Mouse (Mus musculus) kidney, postnatal 4 days (tissue): ENCODE measurements around the gene Slc25a1.
"Not testable (repeated sequence)": the region's sequence is repeated elsewhere in the genome, so short reads cannot be mapped to it uniquely, and the experiment has no call there.

Experiments used
- DNase-seq, 2 experiments: peaks; one replicate each; pipeline ENCODE4 v3.0.0; 2021; ENCODE audit warnings: mixed read lengths in 2 of 2

Slc25a1 gene

DNA sequence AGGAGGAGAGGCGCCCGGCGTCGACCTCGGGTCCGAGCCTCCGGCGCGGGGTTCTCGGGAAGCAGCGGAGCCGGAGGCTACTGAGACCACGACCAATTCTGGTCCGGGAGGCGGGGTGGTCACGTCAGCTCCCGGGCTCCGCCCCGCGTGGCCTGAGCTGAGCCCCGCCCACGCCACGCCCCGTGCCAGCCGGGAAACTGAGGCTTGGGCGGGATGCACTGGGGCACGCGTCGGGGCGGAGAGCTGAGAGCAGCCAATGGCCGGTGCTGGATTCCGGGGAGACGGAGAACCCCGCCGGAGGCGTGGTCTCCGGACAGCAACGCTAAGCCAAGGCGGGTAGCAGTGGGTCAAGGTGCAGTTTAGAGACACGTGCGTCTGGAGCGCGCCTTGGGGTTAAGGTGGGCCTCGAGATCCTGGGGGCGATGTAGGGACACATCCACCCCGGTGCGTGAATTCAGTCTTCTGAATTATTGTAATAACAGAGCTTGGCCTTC, at the start of gene Slc25a1:
Gene Slc25a1, minus strand, starts transcription at position 133 of the 494 bp plus-strand sequence.
- DNase-seq, result peak; percentile 83 to 89

DNA sequence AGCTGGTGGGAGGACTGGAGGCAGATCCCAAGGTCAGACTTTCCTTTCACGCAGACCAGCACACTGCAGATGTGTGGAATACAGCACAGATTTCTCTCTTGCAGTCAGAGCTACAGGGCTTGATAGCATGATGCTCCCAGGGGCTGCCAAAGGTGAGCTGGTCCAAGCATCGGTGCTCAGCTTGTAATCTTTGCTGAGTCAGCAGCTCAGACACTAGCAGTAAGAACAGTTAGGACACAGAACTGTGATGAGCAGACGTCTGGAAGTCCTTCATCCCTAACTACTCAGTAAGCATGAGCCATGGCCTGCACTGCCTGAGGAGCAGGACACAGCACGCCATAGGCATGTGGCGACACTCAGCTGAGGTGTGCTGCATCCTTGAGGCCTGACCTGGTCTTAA, 43.8 kb upstream of the Slc25a1 start:
- DNase-seq, result no peak

DNA sequence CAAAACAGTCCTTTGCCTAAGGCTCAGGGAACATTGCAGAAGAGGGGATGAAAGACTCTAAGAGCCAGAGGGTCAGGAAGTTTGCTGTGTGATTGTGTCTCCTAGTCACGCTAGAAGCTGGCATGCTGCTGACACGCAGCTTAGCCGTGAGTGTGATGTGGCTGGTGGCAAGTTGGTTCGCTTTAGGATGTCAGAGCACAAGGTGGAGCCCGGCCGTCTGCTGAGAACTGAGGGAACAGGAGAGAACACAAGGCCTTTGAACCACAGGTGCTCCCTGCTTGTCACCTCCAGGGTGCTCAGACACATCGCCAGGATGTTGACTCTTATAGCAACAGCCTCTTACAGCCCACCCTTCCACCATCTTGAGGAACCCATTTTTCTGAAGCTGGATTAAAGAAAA, 34.1 kb upstream of the Slc25a1 start:
- no peak for DNase-seq

DNA sequence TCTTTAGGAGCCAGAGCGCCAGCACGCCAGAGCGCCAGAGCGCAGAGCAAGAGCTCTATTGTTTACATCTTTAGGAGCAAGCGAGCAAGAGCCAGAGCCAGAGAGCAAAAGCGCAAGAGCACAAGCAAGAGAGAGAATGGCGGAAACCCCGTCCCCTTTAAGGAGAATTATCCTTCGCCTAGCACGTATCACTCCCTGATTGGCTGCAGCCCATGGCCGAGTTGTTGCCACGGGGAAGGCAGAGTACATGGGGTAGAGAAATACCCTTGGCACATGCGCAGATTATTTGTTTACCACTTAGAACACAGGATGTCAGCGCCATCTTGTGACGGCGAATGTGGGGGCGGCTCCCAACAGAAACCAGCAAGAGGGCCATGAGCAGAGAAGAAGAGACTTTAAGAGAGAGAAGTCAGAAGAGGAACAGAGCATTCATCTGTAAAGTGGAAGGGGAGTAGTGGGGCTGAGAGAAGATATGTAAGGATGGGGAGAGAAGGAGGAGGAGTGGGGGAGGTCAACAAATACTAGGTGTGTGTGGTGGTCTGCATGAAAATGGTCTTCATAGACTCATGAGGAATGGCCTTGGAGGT, 28.1 kb upstream of the Slc25a1 start:
- DNase-seq, result not testable (repeated sequence)

DNA sequence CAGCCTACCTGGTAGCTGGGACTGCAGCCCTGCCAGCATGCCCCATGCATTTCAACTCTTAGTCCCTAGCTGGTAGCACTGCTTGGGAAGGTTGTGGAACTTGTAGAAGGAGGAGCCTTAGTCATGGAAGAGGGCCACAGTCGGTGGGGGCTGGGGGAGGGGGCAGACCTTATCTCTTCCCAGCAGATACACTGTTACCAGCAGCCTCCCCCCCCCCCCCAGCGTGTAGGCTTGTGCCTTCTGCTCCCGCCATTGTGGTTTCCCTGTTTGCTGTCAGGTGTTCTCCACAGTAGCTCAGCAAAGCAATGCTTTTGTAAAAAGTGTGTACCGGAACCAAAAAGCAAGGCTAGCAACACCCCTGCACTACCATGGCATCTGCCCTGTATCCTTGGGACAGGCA, 23.6 kb upstream of the Slc25a1 start:
- DNase-seq, result no peak

DNA sequence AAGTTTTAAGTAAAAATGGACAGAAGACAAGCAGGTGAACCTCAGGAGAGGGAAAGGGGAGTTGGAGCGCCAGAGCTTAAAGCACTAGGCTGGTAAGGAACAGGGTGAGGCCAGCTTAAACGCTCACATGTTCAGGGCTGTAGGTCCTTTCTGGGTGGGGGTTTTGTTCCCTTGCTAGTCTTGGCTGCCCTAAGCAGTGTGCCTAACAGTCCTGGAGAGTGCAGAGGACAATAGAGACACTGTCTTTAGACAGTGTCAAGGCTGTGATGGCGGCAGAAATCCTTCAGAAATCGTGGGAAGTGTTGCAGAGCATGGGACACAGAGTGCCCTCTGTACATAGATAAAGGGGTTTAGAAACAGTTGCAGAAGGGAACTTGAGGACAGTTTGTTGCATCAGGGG, 22.0 kb upstream of the Slc25a1 start:
- no peak for DNase-seq

DNA sequence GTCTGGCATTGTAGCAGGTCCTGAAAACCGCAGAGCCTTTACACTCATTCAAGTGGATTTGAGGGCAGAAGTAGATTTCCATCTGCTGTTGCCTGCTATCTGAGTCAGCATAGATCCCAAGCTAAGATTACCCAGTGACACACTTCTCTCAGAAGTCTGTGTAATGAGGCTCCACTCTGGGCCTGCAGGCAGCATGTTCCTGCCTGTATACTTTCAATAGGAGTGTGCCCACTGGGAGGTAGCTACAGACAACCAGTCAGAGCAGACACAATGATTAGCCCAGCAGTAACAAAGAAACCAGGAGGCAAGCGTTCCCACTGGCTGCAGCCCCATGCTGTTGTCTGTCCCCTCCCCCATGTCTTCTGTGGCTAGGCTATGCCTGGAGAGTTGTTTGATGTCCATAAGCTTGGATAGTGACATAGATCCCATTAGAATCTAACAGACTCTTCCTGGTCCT, 21.4 kb upstream of the Slc25a1 start:
- DNase-seq, result no peak

DNA sequence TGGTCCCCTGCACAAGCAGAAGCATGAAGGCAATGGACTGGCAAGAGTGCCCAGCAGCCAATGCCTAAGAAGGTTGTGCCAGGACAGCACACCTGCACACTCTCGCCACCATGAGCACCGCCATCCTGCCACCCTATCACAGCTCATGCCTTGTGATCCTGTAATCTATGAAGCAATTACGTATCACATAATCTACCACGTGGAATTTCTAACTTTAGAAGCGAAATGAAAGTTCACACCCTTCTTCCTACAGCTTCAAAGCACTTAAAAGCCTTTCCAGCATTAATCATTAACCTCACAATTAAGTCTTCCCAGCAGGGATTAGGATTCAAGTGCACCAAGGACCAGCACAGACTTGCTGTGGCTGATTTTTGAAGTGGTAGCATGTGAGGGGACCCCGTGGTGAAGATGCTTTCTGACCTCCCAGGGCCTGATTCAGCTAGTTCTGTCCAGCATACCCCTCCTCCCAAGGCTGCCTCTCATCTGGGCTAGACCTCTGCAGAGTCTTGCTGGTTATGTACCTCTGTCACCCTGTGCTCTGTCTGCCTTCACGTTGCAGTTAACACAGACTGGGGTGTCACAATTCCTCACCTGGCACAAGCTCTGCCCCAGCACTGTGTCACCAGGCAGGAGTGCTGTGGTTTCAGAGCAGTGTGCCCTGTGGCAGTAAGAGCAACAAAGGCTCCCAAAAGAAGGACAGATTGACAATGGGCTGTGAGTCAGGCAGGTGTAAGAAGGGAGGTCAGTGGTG, 17.2 kb upstream of the Slc25a1 start:
- DNase-seq, result peak; percentile 28 to 61

DNA sequence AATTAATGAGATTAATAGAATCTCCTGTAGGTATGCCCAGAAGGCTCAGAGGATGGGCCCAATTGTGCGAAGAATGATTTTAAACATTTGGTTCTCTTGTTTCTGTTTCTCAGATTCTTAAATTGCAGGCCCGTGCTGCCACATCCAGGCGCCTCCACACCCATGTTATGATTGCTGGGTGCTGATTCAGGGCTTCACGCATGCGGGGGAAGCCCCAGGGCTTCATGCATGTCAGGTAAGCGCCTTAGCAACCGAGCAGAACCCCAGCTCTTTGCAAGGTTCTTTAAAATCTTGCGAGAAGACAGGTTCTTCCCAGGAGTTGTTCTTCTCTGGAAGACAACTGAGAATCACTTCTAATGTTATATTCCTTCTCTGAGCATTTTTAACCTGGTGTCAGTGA, 15.4 kb upstream of the Slc25a1 start:
- no peak for DNase-seq

DNA sequence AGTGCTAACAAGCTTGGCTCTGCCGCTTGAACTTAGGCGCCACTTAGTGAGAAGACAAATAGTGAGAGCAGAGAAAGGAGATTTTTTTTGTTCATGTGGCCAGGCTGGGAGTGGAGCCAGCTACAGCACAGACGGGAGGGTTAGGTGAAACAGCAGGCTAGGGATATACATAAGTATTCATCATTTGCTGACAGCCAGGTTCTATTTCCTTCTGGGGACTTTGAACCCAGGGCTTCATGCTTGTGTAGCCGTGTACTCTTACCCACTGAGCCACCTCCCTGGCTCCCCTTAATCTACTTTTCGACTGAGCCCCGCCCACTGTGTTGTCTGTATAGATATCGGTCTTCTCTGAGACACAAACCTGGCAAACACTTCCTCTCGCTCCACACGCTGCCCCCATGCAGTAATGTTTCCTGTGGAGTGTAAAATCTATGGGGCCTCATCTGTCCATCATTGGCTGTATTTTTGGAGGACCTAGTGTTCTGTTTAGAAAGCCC, 11.3 kb upstream of the Slc25a1 start:
- peak in 1 of 2 experiments; percentile 27 for DNase-seq

DNA sequence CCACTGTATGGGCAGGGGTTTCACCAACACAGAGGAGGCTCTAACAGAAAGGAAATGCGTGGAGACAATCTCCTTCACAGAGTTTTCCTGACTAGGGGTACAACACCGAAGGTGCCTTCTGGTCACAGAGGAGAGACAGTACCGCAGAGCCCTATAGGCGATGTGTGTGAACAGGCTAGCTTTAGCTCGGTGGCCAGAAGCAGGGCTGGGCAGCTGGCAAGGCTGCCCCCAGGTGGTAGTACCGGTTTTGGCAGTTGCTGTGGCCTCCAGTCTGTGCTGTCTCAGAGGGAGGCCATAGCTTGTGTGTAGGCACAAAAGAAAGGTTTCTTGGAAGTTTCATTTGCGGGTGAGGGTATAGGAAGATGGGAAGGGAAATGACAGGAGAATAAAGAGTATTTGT, 10.8 kb upstream of the Slc25a1 start:
- peak; percentile 74 to 84 for DNase-seq

DNA sequence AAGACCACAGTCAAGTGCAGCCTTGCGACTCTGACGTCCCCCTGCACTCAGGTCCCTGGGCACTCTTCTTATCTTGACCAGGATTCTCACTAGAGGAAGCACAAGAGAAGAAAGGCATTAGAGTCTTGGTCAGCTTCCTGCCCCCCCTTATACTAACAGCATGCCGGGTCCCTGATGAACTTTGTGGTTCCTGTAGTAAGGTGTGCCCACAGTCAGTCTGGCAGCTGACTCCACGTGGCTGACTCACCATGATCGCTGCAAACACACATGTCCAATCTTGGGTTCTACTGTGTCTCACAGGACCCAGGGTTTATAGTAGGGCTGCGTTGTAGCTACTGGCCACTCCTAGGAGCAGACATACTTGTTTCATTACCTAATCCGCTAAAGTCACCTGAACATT, 10.2 kb upstream of the Slc25a1 start:
- no peak for DNase-seq

DNA sequence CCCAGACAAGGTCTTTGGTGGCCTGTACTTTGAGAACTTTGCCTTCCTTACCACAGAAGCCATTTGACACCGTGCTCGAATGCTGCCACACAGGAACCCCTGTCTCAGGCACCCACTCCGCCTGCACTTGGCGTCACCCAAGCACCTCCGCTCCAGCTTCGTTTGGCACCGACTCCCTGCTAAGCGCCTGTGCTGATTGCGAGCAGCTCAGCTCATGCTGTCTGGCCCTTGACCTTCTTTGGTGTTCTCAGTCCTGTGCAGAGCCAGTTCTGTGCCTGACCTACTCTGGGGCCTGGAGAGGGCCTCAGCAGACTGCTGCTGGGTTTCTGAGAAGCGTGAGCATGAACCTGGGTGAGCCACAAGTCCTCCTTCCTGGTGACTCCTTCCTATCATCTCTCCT, 8.8 kb upstream of the Slc25a1 start:
- no peak for DNase-seq

DNA sequence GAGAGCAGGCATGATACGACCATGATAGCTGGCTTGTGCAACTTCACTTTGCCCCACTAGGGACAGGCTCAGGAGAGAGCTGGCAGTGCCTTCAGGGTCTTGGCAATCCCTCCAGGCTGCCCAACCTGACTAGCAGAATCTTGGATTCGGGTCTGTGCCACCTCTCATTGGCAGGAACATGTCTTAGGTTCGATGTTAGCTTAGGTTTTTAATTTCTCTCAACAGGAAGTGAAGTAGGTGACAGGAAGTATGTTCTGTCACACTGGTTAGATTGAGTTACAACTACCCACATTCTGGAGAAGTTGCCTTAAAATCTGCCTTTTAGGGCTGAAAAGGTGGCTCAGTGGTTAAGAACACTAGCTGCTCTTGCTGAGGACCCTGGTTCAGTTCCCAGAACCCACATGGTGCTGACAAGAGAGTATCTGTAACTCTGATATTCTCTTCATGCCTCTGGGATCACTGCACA, 6.5 kb upstream of the Slc25a1 start:
- DNase-seq, result no peak

DNA sequence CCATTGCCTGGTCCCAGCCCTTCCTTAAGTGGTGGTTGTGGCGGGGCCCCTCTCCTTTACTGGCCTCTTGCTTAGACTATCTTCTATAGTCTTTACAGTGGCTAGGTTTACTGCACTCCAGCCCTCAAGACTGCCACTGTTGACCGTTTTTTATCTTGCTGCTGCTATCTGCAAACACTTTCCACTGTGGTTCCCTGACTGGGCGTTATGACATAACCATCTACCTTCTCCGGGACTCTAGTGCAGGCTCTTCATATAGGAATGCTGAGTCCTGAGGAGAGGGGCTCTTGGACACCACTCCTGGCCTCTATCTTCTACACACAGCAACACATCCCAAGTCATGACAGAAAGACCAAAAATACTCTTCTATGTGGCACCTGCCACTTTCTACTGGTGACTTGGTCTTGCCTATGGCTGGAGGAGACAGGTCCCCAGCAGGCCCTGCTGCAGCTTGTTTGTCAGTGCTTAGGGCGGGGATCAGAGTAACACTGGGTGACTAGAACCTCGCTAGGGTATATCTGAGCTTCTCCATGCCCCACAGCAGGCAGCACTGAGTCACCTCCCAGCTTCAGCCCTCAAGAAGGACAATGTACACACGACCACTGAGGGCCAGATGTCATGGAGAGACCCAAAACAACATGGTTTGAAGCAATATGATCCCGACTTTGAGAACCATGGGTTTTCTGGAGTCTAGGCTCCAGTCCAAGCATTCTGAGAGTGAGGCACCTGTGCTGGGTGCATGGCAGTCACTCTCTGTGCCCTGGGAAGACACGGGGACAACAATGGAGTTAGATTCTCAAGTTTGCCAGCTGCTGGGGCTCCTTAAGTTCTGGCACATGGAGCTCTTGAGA, 5.8 kb upstream of the Slc25a1 start:
- no peak for DNase-seq

DNA sequence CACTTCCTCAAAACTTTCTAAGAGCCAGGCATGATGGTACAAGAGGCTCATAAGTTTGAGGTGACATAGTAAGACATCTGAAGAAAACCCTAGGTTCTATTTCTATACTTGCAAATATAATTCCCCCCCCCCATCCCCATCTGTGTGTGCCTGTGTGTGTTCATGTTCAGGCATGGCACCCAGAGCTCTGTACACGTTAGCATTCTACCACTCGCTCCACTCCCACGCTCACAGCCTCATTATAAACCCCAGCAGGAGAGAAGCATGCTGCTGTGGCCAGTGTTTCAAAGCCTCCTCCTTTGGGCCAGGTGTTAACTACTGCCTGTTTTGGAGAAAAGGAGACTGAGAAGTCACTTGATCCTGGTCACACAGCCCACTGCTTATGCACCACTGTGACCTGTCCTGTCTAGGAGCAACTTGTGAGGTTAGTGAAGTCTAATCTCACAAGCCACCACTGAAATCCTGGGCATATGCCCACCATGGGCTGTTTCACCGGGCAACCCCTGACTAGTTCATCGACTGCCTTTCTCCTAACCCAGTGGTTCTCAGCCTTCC, 4.0 kb upstream of the Slc25a1 start:
- DNase-seq, result no peak

DNA sequence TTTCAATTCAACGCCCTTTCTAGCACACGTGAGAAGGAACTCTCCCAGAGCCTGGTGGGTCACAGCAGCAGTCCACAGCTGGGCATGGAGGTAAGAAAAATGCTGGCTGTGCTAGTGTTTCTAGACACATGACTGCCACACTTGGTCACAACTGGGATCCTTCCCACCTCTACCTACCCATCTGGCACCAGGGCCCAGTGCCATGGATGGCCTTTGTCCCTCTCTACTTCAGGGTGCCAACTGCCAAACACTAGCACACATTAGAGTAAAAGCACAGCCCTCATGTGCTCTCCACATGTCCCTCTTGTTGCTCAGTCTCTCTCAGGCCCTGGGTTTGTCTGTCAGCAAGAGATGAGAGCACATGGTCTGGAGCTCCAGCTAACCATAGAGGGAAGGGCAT, 1.6 kb upstream of the Slc25a1 start:
- no peak for DNase-seq

DNA sequence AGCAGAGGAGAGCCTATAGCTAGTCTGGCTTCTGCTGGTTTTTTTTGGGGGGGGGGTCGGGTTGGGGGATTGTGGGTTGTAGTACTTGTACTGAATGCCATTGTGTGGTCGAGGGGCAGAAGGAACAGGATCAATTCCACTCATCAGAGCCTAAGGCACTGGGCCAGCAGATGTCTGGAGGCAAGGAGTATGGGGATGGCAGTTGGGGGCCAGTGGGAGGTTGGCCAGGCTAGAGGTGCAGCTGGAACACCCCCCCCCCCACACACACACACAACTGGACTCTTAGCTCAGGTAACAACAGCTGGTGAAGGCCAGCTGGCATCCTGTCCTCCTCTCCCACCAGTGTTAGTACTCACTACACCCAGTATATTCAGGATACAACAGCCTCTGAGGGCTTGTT, 1.2 kb upstream of the Slc25a1 start:
- DNase-seq, result no peak

DNA sequence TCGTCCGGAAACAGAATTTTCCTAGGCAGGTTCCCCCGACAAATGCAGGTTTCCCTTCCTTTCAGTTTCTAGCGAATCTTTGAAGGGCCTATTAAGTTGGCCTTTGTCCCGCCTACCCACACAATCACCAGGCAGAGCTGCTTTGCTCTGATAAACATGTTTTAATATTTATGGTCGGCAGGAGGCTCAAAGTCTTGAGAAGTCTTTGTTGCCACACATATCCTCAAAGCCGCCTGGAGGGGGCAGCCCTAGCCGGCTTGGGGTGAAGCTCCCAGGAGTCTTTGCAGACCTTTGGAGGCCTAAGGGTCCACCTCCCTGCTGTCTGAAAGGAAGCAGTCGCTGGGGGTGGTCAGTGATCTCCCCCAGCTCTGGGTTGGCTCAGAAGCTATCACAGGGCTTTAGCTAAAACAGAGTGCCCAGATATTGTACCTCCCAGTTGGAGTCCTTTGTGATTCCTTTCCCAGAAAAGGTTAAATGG, 647 bp upstream of the Slc25a1 start:
- DNase-seq, result peak; percentile 83 to 92

DNA sequence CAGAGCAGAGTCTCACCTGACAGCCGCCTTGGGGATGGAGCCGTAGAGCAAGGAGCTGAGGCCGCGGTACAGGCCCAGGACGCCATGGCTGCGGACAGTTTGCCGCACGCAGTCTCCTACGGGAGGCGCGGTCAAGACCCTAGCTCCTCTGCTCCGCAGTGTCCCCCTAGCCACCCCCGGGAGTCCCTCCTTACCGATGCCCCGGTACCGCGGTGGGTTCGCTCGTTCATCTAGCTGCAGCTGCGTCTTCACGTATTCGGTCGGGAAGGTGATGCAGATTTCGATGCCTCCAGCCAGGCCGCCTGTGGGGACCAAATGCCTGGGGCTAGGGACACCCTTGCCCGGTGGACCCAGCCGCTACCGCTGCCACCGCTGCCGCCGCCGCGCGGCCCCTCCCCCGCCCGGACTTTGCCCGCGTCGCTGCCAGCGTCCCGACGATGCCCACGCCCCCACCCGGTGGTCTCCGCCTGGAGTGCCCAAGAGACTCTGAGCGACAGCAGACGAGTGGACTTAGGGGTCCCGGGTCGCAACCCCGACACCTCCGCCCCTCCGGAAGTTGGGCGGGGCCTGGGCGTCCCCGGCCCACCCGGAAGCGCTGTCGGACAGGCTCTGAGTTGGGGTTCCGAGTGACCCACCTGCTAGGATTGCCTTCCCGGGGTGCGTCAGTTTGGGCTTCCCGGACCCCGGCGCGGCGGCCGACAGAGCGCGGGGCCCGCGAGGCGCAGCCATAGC, 502 bp downstream of the Slc25a1 start:
- DNase-seq, result peak; percentile 70 to 79

DNA sequence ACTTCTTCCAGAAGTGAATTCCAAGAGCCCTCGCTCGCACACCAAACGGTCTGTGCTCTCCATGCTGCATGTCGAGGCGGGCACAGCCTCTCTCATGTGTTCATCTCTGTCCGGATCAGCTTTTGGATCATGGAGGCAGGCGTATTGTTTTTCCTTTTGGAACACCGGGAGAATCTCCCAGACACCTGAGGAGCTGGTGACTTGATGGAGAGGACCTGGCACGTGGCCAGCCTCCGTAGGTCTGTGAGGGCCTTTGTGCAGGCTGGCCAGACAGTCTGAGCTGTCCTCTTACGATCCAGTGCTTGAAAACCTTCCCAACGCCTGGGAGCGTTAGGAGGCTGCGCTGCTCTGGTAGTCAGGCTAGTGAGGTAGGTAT, 5.9 kb downstream of the Slc25a1 start:
- DNase-seq, result no peak
